Mouse (Mus musculus) liver, embryonic 14.5 days (tissue): ENCODE results near the gene Col4a1.

Experiments
- CTCF ChIP-seq: IDR thresholded peaks from 2 replicates; pipeline ENCODE4 v1.5.1; 2016; ENCODE audit warnings: antibody characterized with exemption, low read depth, control low read depth
- EP300 ChIP-seq: IDR thresholded peaks from 2 replicates; pipeline ENCODE4 v1.6.1; 2016; ENCODE audit warnings: antibody characterized with exemption, low read depth

- TF ChIP-seq CTCF (no peak), EP300 (no peak)
Observed at GRCm38 (mm10) chr8:11197261-11197660, 115.4 kb downstream of the Col4a1 start.
